Mouse (Mus musculus) left cerebral cortex, postnatal 25 days (tissue): ENCODE measurements around the gene Memo1. TPM values are rescaled to one million over a fixed set of nuclear protein-coding genes. Genes with fewer than 3 reads are reported as not detected.

Source experiments
- DNase-seq, 2 experiments: peaks; one replicate each; pipeline ENCODE4 v3.0.0; 2022; ENCODE audit warnings: low spot score in 2 of 2, mixed read lengths in 1 of 2
- intact Hi-C: fragments of 180-260 bp; cut with DNase I; formaldehyde crosslinking; loops from one replicate; pipeline ENCODE4 v1.15.1; 2025
- total RNA-seq, 2 experiments: library from RNA; stranded (reverse); gene quantifications; 2 replicates each; pipeline ENCODE4 v1.2.3; 2021

The Memo1 gene
- total RNA-seq, 2 experiments from 2014 or later = 43.1 to 49.7 TPM

DNA sequence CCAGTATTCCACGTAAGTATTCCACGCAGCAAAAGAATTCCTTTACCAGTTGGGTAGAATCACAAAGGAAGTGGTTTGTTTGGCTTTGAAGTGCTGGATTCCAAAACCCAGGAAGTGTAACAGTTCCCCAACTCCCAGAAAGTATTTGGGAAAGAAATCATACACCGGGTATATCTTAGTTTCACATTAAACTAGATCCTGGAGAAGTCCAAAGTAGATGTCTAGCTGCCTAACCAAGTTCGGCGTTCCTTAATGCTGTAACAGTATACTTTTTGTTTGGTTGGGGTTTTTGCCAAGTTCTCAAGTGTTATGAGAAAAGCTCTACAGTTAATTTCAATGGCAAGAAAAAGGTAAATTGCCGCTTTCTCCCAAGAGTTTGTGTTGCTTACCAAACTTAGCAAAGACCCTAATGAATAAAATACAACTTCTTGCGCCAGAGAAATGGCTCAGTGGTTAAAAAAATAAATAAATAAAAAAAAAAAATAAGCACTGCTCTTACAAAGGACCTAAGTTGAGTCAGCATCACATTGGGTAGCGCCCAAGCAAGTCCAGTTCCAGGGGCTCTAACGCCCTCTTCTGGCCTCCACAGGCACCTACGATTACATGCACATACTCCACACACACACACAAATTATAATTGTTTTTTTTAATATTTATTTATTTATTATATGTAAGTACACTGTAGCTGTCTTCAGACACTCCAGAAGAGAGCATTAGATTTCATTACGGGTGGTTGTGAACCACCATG, 929 bp upstream of the Memo1 start:
- no peak for DNase-seq
- intact Hi-C loops = no loop called here

- DNase-seq = peak; percentile 77 to 81
- intact Hi-C loops = loop anchor here (1.0 kb wide), 1 partner anchor 22 kb away; no protein-coding TSS in a partner anchor
These were observed 795 bp downstream of the Memo1 start for GRCm38 (mm10) chr17:74294426-74295025.

DNA sequence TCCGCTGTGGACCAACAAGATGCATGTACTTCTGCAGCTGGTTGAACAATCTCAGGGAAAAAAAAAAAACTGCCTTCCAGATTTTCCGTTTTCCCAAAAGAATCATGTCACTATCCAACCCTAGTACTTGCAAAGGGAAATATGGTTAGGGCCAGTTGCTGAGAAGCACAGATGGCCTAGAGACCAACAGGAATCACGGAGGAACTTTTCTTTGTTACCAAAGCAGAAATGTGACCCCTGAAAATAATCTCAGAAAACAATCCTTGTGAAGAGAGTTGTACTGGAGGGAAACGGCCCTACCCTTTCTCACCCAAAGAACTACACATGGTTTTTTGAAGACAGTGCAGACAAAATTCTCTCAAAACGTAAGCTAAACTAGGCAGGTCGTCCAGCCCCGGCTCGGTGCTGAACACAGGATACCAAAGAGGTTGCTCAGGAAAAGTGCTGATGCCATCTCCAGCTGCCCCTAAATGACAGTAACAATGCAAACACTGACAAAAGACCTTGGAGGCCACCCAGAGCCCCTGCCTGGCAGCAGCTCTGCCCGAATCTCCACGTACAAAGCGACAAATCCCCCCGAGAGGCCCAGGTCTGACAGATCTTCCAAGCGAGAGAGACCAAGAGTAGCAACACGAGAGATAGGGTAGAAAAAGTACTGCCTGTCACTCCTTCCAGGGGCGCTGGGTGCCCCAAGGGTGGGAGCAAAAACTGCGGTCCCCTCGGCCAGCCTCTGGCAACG, 1.5 kb downstream of the Memo1 start:
- intact Hi-C loops = no loop called here
- peak; percentile 23 to 47 for DNase-seq

DNA sequence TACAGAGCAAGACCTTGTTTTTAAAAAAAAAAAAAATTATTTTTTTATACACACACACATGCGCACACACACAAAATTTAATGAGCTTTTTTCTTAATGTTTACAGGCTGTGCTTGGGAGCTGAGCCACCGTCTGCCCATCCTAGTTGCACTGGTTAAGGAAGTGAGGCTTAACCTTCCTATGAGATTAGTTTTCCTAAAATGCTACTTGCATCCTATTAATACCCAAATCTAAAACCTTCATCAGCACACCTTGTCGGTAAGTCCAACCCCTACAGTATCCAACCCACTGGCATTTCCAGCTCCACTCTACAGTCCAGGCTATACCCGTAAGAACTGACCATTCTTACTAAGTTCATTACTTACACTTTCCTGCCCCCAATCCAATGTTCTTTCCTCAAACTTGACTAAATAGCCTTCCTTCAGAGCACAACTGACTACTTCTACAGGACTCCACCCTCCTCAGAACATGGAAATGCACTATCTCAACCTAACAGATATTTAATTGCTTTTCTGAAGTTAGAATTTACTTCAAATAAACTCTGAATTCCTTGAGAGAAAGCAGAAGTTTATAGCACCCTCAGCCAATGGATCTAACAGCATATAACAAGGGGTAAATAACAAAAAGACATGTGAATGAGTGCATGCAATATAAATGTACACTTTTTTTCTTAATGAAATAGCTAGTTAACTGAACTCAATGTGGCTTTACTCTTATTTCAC, 3.5 kb downstream of the Memo1 start:
- intact Hi-C loops = no loop called here
- no peak for DNase-seq

GRCm38 (mm10) chr17:74290869-74291268, 4.5 kb downstream of the Memo1 start:
- intact Hi-C loops = no loop called here
- no peak for DNase-seq

DNA sequence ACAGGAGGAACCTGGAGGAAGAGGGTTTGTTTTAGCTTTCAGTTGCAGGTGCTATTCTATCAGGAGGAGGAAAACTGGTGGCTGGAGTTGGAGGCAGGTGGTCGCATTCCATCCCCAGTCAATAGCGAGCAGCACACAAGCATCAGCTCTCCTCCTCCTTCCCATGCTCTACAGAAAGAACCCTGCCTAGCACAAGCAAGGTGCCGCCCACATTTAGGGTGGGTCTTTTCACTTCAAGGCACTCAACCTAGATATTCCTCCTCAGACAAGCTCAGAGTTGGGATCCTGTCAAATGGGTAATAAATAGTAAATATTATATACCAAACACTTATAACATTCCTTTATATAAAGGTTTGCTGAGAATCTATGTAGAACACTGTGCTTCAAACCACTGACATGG, 5.1 kb downstream of the Memo1 start:
- no peak for DNase-seq
- intact Hi-C loops = no loop called here

DNA sequence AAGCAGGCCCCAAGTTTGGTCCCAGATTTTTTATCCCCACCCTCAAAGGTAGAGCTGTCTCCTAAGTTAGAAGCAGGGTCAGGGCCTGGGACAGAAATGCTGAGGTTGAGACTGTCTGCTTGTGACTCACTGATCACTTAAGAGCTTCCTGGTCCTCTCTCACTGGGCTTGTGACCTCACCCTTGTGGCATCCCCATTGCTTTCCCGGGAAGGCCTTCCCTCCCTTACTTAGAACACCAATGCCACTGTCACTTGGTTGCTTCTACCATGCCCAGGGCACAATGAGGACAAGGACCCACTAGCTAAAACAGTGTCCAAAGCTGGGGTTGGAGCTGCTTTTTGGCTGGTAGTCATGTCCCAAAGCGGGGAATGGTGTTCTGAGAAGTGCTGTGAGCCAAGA, 6.7 kb downstream of the Memo1 start:
- no peak for DNase-seq
- intact Hi-C loops = no loop called here

GRCm38 (mm10) chr17:74286140-74286730, 9.1 kb downstream of the Memo1 start:
- no peak for DNase-seq
- intact Hi-C loops = no loop called here

- intact Hi-C loops = no loop called here
- DNase-seq = no peak
These were observed 9.6 kb downstream of the Memo1 start for GRCm38 (mm10) chr17:74285730-74286129.

DNA sequence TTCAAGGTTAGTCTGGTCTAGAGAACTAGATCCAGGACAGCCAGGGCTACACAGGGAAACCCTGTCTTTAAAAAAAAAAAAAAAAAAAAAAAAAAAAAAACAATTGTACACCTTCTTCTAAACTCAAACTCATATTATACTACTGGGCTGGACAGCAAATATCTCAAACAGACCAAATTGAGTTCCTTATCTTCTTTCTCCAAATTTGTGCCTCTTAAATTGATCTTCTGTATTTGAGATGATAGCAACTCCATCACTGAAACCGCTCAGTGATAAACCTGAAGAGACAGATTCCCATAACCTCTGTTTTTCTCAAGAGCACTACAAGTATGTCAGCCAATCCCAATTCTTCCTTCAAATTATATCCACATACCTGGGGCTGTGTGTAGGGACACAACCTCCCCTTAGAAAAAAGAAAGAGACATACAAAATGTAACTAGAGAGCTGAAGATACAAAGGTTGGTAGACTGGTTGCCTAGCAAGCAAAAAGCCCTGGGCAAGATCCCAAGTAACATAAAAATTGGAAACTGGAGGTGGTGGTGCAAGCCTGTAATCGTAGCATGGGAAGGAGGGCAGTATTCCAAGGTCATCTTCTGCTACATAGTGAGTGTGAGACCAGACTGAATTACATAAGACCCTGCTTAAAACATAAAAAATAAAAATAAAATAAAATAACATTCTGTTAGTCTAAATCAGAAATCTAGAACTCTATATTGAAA, 10.8 kb downstream of the Memo1 start:
- peak in 1 of 2 experiments; percentile 35 for DNase-seq

GRCm38 (mm10) chr17:74282024-74282423, 13.3 kb downstream of the Memo1 start:
- DNase-seq = no peak
- intact Hi-C loops = no loop called here

More for the DNA sequence above, 10.8 kb downstream of the Memo1 start:
- intact Hi-C loops = no loop called here

DNA sequence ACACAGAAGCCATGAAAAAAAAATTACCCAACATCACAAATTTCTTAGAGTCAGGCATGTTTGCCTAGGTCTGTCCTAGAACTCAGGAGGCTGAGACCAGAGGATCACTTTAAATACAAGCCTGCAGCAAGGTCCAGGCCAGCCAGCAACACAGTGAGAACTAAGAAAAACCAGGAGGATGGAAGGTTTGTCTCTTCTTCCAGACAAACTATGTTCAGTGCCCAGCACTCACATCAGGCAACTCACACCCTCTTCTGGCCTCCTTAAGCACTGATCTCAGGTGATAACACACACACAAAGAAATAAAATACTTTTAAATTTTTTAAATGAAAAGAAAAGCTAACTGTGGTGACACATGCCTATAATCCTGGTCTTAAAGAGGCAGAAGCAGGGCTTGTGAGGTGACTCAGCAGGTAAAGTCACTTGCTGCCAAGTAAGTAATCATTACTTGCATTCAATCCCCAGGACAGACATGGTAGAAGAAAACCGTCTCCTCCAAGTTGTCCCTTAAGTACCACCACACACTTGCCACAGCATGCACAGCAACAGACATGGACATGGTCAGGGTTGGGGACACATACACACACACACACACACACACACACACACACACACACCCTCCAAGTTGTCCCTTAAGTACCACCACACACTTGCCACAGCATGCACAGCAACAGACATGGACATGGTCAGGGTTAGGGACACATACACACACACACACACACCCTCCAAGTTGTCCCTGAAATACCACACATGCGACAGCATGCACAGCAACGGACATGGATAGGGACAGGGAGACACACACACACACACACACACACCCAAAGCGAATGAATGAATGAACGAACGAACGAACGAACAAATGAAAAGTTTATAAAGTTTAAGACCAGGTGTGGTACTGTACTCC, 16.1 kb downstream of the Memo1 start:
- intact Hi-C loops = no loop called here
- DNase-seq = no peak

DNA sequence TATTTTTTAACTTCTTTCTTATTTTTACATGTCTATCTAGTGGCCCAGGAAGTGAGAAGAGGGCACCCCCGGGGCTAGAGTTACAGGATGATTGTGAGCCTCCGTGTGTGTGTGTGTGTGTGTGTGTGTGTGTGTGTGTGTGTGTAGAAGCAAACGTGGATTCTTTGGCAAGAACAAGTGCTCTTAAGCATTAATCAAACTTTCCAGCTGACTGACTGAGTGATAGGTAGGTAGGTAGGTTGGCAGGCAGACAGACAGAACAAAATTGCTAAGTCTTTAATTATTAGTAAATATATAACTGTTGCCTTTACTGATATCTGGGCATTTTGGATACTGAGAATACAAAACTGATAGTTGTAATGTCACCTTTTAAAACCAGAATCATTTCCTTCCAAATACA, 20.9 kb downstream of the Memo1 start:
- intact Hi-C loops = no loop called here
- DNase-seq = no peak

DNA sequence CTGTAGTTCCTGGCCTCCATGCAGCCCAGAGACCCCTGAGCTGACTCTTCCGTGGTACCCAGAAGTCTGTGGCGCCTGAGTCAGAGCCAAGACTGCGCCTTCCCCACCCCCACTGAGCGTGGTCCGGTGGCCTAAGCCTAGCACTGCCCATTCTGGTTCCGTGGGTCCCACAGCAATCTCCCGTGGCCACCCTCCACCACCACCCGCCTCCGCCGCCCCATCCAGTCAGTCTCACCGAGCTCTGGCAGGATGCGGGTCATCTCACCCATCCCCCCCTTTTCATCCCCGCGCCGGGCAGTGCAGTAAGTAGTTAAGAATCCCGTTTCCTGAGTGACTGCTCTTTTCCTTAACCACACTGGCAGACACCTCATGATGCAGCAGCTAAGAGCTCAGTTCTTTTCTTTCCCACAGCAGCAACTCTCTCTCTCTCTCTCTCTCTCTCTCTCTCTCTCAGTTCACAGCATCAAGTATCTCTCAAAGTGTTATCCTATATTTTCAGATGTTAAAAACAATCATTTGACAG, 22.6 kb downstream of the Memo1 start:
- intact Hi-C loops = no loop called here

DNA sequence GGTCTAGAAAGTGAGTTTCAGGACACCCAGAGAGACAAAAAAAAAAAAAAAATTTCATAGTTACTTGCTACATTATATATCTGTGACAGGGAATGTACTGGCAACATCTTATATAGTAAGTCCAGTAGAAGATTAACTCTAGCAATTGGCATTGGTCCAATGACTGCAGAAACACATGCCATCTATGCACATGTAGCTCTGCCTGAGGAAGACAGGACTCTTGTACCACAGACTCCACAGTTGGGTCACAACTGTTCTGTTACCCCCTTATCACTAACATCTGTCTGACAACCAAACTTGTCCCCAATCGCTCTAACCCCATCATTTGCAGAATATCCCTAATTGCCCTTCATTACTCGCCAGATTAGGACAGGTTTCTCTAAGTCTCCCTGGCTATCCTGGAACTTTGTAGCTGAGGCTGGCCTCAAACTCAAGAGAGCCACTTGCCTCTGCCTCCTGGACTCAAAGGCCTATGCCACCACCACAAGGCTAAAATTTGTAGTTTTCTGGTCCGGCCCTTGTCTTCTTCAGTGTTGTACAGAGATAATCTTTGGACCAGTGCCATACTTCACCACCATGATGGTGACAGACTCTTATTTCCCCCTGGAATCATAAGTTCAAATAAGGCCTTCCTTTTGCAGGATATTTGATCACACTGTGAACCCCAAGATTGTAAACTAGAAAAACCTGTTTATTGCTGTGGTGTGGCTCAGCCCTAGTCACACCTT, 23.6 kb downstream of the Memo1 start:
- intact Hi-C loops = no loop called here
- DNase-seq = no peak

More for the DNA sequence above, 22.6 kb downstream of the Memo1 start:
- DNase-seq = no peak

DNA sequence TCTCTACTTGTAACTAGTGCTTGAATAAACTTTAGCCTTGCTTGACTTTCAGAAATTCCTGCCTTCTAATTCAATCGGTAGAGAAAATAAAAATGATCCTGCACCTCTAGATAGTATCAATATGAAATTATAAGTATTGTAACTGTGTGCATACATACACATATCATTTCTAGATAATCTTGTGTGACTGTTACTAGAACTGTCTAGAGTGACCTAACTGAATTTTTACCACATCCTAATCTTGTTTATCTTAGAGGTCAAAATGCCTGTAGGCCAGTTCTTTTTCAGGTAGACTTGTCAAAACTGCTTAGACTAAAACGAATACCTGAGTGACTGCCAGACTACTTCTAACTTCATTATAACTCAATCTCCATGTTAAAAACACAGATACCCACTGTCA, 25.1 kb downstream of the Memo1 start:
- DNase-seq = no peak
- intact Hi-C loops = no loop called here
